Mouse (Mus musculus) forebrain, embryonic 16.5 days (tissue): ENCODE data around the gene Fbxo44. TPM values are rescaled to one million over a fixed set of nuclear protein-coding genes. Genes with fewer than 3 reads are reported as not detected.

Source experiments
- ATAC-seq: fragments of 200-750 bp; cut with Nextera tagmentation; 2 replicates; pipeline ENCODE4 v1.8.0; 2017; ENCODE audit warnings: mild to moderate bottlenecking, moderate library complexity
- H3K27ac ChIP-seq: fragments of 300-500 bp; sonication (generic); 2 replicates; pipeline ENCODE4 v1.5.1; 2014; ENCODE audit warnings: low read length, control low read depth
- H3K27me3 ChIP-seq: fragments of 300-500 bp; sonication (generic); replicated peaks from 2 replicates; pipeline ENCODE4 v1.6.1; 2014; ENCODE audit warnings: low read length; ENCODE audit not compliant: control insufficient read depth, insufficient read depth
- H3K36me3 ChIP-seq: fragments of 300-500 bp; sonication (generic); 2 replicates; pipeline ENCODE4 v1.6.1; 2014; ENCODE audit not compliant: control insufficient read depth, insufficient read depth
- H3K4me1 ChIP-seq: fragments of 300-500 bp; sonication (generic); replicated peaks from 2 replicates; pipeline ENCODE4 v1.6.1; 2014; ENCODE audit warnings: low read length; ENCODE audit not compliant: control insufficient read depth, insufficient read depth
- H3K4me2 ChIP-seq: fragments of 300-500 bp; sonication (generic); 2 replicates; pipeline ENCODE4 v1.6.1; 2014; ENCODE audit warnings: mild to moderate bottlenecking, low read length, control low read depth
- H3K4me3 ChIP-seq: fragments of 300-500 bp; sonication (generic); replicated peaks from 2 replicates; pipeline ENCODE4 v1.5.1; 2014; ENCODE audit warnings: mild to moderate bottlenecking, low read length, control low read depth
- H3K9ac ChIP-seq: fragments of 300-500 bp; sonication (generic); replicated peaks from 2 replicates; pipeline ENCODE4 v1.6.1; 2014; ENCODE audit warnings: low read depth, low read length, control low read depth
- H3K9me3 ChIP-seq: fragments of 300-500 bp; sonication (generic); 2 replicates; pipeline ENCODE4 v1.6.1; 2016; ENCODE audit warnings: low read length; ENCODE audit not compliant: control insufficient read depth
- WGBS: fragments of 180-500 bp; shearing (Covaris S2); extraction: QIAGEN DNeasy Blood & Tissue Kit; methylation state at CpG from one replicate; pipeline ENCODE4 v1.1.7; 2014; 5-methylcytosine and 5-hydroxymethylcytosine counted together
- polyA plus RNA-seq: library from polyadenylated mRNA; unstranded; fragments of >200 nt; fragmentation: Nextera tagmentation; extraction: Ambion mirVana; gene quantifications from 2 replicates; pipeline ENCODE4 v1.2.1, GENCODE M21; 2015

Fbxo44 gene
- polyA plus RNA-seq, 1 experiment from 2014 or later = 67.1 TPM

- Histone ChIP-seq H3K4me3 (no peak overlapping the region), H3K27me3 (no peaks in the 10 kb centered on the region), H3K4me2 (no peak overlapping the region), H3K9ac (no peak overlapping the region), H3K9me3 (no peaks in the 10 kb centered on the region), H3K36me3 (peaks cover 14% of the 10 kb centered on the region), H3K4me1 (peaks cover 15% of the 10 kb centered on the region), H3K27ac (no peak overlapping the region)
- ATAC-seq = no peak
- WGBS = 90% methylated on average over 5 of the region's 5 CpGs
Observed at GRCm38 (mm10) chr4:148143721-148144120, 16.6 kb downstream of the Fbxo44 start.

- Histone ChIP-seq H3K9me3 (no peaks in the 10 kb centered on the region), H3K4me2 (peak overlapping the region; percentile 96), H3K27ac (peak overlapping the region; percentile 95), H3K27me3 (no peaks in the 10 kb centered on the region), H3K36me3 (peaks cover 7% of the 10 kb centered on the region), H3K4me1 (peaks cover 16% of the 10 kb centered on the region), H3K9ac (peak overlapping the region; percentile 75), H3K4me3 (peak overlapping the region; percentile 89)
- peak; percentile 94 for ATAC-seq
- under 1% methylated on average over 65 of the region's 65 CpGs for WGBS
Observed at GRCm38 (mm10) chr4:148140098-148141011, 19.9 kb downstream of the Fbxo44 start.

- Histone ChIP-seq H3K36me3 (0 out of 2 replicates have a peak, but pooled peaks cover under 1% of the 10 kb centered on the region), H3K4me3 (peak overlapping the region; percentile 89), H3K9me3 (no peaks in the 10 kb centered on the region), H3K4me2 (peak overlapping the region; percentile 96), H3K9ac (peak overlapping the region; percentile 75), H3K4me1 (peaks cover 16% of the 10 kb centered on the region), H3K27me3 (no peaks in the 10 kb centered on the region), H3K27ac (peak overlapping the region; percentile 95)
- under 1% methylated on average over 12 of the region's 12 CpGs for WGBS
- peak; percentile 16; the same call in 1 of the 2 replicates for ATAC-seq
Observed at GRCm38 (mm10) chr4:148139767-148140097, 20.6 kb downstream of the Fbxo44 start.

- 55% methylated on average over 8 of the region's 8 CpGs for WGBS
Observed at GRCm38 (mm10) chr4:148137503-148137902, 22.8 kb downstream of the Fbxo44 start.

GRCm38 (mm10) chr4:148134988-148135387 is 25.3 kb downstream of the Fbxo44 start:
- Histone ChIP-seq H3K4me2 (no peak overlapping the region), H3K4me1 (peaks cover 20% of the 10 kb centered on the region), H3K27me3 (no peaks in the 10 kb centered on the region), H3K4me3 (no peak overlapping the region), H3K27ac (no peak overlapping the region), H3K9me3 (no peaks in the 10 kb centered on the region), H3K36me3 (no peaks in the 10 kb centered on the region), H3K9ac (no peak overlapping the region)
- 88% methylated on average over 8 of the region's 8 CpGs for WGBS
- no peak for ATAC-seq

More at GRCm38 (mm10) chr4:148137503-148137902, 22.8 kb downstream of the Fbxo44 start:
- H3K36me3 ChIP-seq = no peaks in the 10 kb centered on the region
- ATAC-seq = no peak
- H3K27me3 ChIP-seq = no peaks in the 10 kb centered on the region
- H3K9ac ChIP-seq = no peak overlapping the region
- H3K27ac ChIP-seq = no peak overlapping the region
- H3K4me3 ChIP-seq = no peak overlapping the region
- H3K4me2 ChIP-seq = no peak overlapping the region
- no peaks in the 10 kb centered on the region for H3K9me3 ChIP-seq
- H3K4me1 ChIP-seq = peaks cover 17% of the 10 kb centered on the region

GRCm38 (mm10) chr4:148131497-148132081 is 28.7 kb downstream of the Fbxo44 start:
- H3K27ac ChIP-seq = peak overlapping the region; percentile 97

GRCm38 (mm10) chr4:148130561-148131413 is 29.5 kb downstream of the Fbxo44 start, which contains the start of gene Draxin:
Gene Draxin (minus strand): TSS chr4:148130698.
- under 1% methylated on average over 69 of the region's 87 CpGs for WGBS
- no peaks in the 10 kb centered on the region for H3K36me3 ChIP-seq
- peak; percentile 85 for ATAC-seq

More at GRCm38 (mm10) chr4:148131497-148132081, 28.7 kb downstream of the Fbxo44 start:
- H3K9me3 ChIP-seq = no peaks in the 10 kb centered on the region
- under 1% methylated on average over 21 of the region's 21 CpGs for WGBS
- no peaks in the 10 kb centered on the region for H3K36me3 ChIP-seq
- peak overlapping the region; percentile 97 for H3K4me2 ChIP-seq
- H3K9ac ChIP-seq = peak overlapping the region; percentile 100
- H3K4me1 ChIP-seq = peaks cover 36% of the 10 kb centered on the region
- peak; percentile 31 for ATAC-seq
- H3K27me3 ChIP-seq = no peaks in the 10 kb centered on the region
- peak overlapping the region; percentile 87 for H3K4me3 ChIP-seq

GRCm38 (mm10) chr4:148130133-148130532 is 30.1 kb downstream of the Fbxo44 start, which contains the start of gene Mad2l2:
Gene Mad2l2 (plus strand): TSS chr4:148130384.
- 1% methylated on average over 18 of the region's 18 CpGs for WGBS
- peak within 1 kb of the TSS; percentile 87 for H3K4me3 ChIP-seq

More at GRCm38 (mm10) chr4:148130561-148131413, 29.5 kb downstream of the Fbxo44 start, which contains the start of gene Draxin:
- H3K27me3 ChIP-seq = no peaks in the 10 kb centered on the region
- H3K4me1 ChIP-seq = peaks cover 40% of the 10 kb centered on the region
- H3K9ac ChIP-seq = peak within 1 kb of the TSS; percentile 100
- H3K9me3 ChIP-seq = no peaks in the 10 kb centered on the region
- H3K4me2 ChIP-seq = peak within 1 kb of the TSS; percentile 97
- H3K27ac ChIP-seq = peak within 1 kb of the TSS; percentile 97
- H3K4me3 ChIP-seq = peak within 1 kb of the TSS; percentile 87

More at GRCm38 (mm10) chr4:148130133-148130532, 30.1 kb downstream of the Fbxo44 start, which contains the start of gene Mad2l2:
- Histone ChIP-seq H3K9ac (peak within 1 kb of the TSS; percentile 100), H3K4me2 (peak within 1 kb of the TSS; percentile 97), H3K27ac (peak within 1 kb of the TSS; percentile 97), H3K27me3 (no peaks in the 10 kb centered on the region), H3K9me3 (no peaks in the 10 kb centered on the region), H3K36me3 (no peaks in the 10 kb centered on the region), H3K4me1 (peaks cover 43% of the 10 kb centered on the region)
- ATAC-seq = no peak
